Mouse (Mus musculus) cerebellum, adult 9-10 months (tissue): ENCODE results near the gene Six1.
"Not testable (repeated sequence)": the region's sequence is repeated elsewhere in the genome, so short reads cannot be mapped to it uniquely, and the experiment has no call there.

Experiments used
- DNase-seq: peaks from one replicate; pipeline ENCODE4 v3.0.0; 2022

The Six1 gene

DNA sequence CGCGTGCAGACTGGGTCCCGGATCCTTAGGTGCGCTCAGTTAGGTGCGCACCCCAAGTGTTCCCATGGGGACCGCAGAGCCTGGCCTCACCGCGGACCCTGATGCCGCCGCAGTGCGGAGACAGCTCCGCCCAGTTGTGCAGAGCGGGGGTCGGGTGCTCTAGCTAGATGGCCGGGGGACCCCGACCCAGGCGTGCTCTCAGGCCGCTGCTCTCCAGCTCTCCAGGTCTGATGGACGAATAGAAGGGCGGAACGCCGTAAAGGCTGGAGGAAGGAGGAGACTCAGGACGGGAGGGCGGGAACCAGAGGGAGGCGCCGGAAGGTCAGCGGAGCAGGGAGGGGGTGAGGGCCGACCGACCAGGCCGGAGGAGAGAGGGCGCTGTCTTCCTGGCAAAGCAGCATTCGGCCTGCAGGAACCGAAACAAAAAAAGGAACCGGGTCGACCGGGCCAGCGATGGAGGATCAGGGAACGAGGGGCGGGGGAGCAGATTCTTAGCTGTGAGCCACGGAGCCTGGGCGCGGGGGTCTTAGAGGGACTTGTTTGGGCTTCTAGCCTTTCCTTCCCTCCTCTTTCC lies at the start of gene Six1:
Gene Six1 (minus strand): TSS at position 220 of the 574 bp plus-strand sequence.
- DNase-seq: no peak

GRCm38 (mm10) chr12:73098593-73098992 lies 44.9 kb upstream of the Six1 start:
- DNase-seq: no peak

- DNase-seq: not testable (repeated sequence)
Observed at GRCm38 (mm10) chr12:73096177-73096576, 42.5 kb upstream of the Six1 start.

GRCm38 (mm10) chr12:73094605-73095004 lies 40.9 kb upstream of the Six1 start:
- DNase-seq: no peak

GRCm38 (mm10) chr12:73094189-73094588 lies 40.5 kb upstream of the Six1 start:
- no peak for DNase-seq

- no peak for DNase-seq
Observed at GRCm38 (mm10) chr12:73090672-73091335, 37.1 kb upstream of the Six1 start.

GRCm38 (mm10) chr12:73088911-73089310 lies 35.2 kb upstream of the Six1 start:
- DNase-seq: no peak

GRCm38 (mm10) chr12:73088500-73088899 lies 34.8 kb upstream of the Six1 start:
- no peak for DNase-seq

DNA sequence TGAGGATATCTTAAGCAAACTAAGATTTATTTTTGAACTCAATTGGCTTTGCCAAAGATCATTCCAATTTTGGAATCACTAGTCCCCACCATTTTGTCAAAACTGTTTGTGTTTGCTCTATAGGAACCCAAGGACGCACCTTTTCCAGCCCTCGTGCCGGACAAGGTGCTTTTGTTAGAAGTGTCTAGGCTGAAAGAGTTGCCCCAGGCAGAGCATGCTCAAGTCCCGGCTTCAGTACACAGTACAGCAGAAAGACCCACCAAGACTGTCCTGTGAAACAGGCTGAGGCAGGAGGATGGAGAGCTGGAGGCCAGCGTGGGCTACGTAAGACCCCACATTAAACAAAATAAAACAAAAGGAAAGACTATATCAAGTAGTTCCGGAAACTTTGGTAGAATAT lies 33.4 kb upstream of the Six1 start:
- DNase-seq: no peak

DNA sequence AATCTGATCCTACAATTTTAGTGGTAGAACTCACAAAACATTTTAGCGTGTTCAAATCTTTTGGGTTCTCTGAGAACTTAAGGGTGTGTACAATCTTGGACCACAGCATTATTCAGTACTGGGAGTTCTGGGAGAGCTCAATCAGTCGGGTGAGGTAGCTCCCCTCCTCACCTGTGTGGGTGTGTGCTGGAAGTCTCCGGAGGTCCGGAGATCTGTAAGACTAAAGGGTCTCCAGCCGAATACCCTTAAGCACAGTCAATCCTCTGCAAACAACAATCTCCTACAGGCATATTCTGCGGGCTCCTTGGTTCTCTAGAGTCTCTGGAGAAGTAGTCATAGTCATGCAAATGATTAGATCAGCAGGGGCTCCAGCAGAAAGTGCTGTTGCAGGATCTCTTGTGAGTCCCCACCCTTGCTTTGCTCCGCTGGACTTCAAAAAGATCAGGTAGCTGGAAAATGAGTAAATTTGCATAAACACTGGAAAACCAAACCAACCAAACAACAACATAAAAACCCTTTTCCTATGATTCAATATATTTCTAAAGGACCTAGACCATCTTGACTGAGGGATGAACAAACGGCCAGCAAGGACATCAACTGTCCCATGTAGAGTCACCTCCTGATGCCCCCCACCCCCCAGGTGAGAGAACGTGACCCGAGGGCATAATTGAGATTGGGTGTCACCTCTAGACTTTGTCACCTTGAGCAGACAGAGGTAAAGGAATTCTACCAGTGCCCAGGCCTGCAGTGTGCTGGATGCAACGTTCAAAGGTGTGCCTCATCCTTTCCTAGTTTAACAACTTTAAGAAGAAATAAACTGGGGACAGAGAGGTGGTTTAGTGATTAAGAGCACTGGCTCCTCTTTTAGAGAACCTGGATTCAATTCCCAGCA lies 32.3 kb upstream of the Six1 start:
- no peak for DNase-seq

DNA sequence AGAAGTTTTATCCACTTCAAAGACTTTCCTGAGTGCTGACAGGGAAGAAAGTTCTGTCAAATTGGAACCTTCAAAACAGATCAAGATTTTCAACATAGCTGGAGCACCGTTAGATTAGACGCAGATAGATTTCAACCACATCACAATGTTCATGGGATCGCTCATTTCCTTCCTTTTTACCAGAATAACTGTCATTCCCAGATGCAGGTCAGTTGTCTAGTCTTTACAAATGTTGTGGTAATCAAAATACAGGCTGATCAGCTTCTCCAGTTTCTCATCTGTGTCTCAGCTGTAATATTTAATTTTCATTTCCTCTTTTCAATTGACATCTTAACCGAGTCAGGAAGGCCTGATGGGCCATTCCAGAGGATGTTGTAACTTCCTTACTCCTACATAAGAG lies 30.1 kb upstream of the Six1 start:
- no peak for DNase-seq

GRCm38 (mm10) chr12:73081828-73082227 lies 28.1 kb upstream of the Six1 start:
- DNase-seq: not testable (repeated sequence)

DNA sequence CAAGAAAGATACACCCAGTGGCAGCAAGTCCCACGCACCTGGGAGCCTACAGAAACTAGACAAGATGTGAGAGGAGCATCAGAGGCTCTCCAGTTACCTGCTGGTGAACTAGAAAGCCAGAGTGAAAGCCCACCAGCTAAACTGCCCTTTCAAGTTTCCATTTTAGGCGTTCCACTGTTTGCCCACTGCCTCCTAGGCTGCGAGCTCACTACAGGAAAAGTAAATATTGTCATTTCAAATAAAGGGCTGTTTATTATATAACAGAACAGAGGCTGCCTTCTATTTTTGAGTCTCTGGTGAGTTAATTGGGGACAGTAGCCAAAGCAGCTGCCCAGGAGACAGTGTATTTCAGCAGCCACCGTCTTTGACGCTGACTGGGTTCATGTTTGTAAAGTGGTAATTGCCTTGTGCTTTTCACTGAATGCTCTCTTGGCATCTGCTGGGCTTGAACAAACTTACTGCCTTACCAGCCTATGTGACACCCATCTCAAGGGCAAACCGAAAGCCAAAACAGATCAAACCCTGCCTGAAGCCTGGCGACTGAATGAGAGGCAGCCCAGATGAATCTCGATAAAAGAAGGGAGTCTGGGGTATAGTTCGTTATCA lies 7.2 kb upstream of the Six1 start:
- no peak for DNase-seq

- no peak for DNase-seq
Observed at GRCm38 (mm10) chr12:73057492-73057891, 3.8 kb upstream of the Six1 start.

DNA sequence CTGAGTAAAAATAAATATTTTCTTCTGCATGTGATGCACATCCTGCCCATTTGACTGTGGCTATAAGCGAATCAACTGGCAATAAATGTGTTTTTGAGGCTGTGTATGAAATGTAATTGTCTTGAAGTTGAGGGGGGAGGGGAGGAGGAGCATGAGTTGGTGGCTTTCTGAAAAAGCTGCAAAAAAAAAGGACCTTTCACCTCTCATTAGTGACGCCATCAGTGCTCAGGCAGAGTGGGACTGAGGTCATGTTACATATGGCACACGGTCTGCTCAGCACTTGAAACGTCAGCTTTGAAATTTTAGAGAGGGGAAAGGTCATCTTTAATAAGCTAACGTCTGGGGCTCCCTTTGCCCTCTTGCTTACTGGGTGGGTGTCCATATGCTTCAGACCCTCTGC lies 1.8 kb upstream of the Six1 start:
- no peak for DNase-seq

DNA sequence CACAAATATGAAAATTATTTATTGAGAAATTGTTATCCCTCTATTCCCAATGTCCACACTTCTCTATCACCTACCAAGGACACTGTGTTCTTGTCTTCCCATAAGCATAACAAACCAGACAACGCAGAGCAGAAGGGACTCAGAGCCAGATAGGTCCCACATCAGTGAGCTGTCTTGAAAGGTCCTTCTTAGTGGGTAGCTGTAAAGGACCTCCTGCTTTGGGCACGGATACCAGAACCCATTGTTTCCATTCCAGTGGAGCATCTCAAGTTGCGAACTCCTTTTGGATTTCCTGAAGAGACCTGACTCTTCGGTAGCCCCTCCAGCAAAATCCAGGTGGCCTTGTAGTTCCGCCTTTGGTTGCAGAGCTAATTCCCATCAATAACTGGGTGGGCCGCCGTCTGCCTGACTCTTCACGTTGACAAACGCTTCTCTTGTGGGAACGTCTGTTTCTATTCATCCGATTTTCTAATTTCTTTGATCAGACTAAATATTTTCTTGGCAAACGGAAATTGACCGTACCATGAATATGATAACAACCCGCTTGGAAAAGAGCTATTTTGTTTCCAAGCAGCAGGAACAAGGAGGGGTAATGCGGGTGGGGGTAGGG lies 994 bp upstream of the Six1 start:
- DNase-seq: no peak

GRCm38 (mm10) chr12:73052651-73053591 lies 766 bp downstream of the Six1 start:
- no peak for DNase-seq

GRCm38 (mm10) chr12:73052036-73052650 lies 1.5 kb downstream of the Six1 start:
- no peak for DNase-seq

DNA sequence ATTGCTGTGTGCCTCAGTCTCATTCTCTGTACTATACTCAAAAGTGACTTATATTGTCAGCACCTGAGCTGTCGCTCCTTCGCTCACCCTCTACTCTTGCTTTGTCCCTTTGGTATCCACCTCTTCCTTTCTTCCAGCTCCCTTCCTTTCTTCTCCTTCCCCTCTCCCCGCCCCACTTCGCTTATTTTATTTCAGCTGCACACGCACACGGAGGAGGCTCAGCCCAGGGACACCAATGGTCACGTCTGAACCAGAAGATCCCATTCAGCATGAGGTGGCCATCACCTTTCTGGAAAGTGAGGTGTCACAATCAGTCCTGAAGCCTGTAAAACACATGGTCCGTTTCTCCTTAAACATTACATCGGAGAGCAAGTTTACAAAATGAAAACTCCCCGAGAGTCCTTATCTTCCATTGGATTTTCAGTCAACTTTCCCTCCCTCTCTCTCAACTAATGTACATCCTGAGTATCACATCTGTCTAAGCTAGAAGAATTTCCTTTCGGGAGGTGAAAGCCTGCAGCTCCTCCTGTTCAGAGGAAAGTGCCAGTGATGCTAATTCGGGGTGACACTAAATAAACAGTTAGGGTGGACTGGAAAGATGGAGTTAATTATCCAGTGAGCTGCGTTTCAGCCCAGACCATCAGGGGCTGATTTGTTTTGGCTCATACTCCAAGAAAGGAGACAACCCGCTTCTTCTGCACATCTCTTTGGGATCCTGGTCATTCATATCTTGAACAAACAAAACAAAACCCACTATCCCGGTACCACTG lies 2.7 kb downstream of the Six1 start:
- DNase-seq: no peak

GRCm38 (mm10) chr12:73050305-73050704 lies 3.4 kb downstream of the Six1 start:
- no peak for DNase-seq
